Mouse (Mus musculus) embryonic facial prominence, embryonic 15.5 days (tissue): ENCODE measurements around the gene Ppfia2. TPM values are rescaled to one million over a fixed set of nuclear protein-coding genes. Genes with fewer than 3 reads are reported as not detected.

ENCODE experiments used
- ATAC-seq: fragments of 200-750 bp; cut with Nextera tagmentation; 2 replicates; pipeline ENCODE4 v1.8.0; 2017; ENCODE audit warnings: low read depth, moderate TSS enrichment; ENCODE audit not compliant: insufficient number of reproducible peaks, low FRiP score, low TSS enrichment
- H3K27ac ChIP-seq: fragments of 300-500 bp; sonication (generic); replicated peaks from 2 replicates; pipeline ENCODE4 v1.5.1; 2015; ENCODE audit warnings: mild to moderate bottlenecking, inconsistent platforms
- H3K27me3 ChIP-seq: fragments of 300-500 bp; sonication (generic); 2 replicates; pipeline ENCODE4 v1.6.1; 2015; ENCODE audit warnings: inconsistent platforms
- H3K36me3 ChIP-seq: fragments of 300-500 bp; sonication (generic); 2 replicates; pipeline ENCODE4 v1.6.1; 2015; ENCODE audit warnings: mild to moderate bottlenecking, inconsistent platforms
- H3K4me1 ChIP-seq: fragments of 300-500 bp; sonication (generic); 2 replicates; pipeline ENCODE4 v1.6.1; 2015; ENCODE audit warnings: inconsistent platforms
- H3K4me2 ChIP-seq: fragments of 300-500 bp; sonication (generic); replicated peaks from 2 replicates; pipeline ENCODE4 v1.6.1; 2015; ENCODE audit warnings: mild to moderate bottlenecking, inconsistent platforms
- H3K4me3 ChIP-seq: fragments of 300-500 bp; sonication (generic); replicated peaks from 2 replicates; pipeline ENCODE4 v1.5.1; 2015; ENCODE audit warnings: mild to moderate bottlenecking, inconsistent platforms
- H3K9ac ChIP-seq: fragments of 300-500 bp; sonication (generic); 2 replicates; pipeline ENCODE4 v1.6.1; 2015; ENCODE audit warnings: inconsistent platforms
- H3K9me3 ChIP-seq: fragments of 300-500 bp; sonication (generic); replicated peaks from 2 replicates; pipeline ENCODE4 v1.6.1; 2016; ENCODE audit warnings: inconsistent platforms
- WGBS: fragments of 180-500 bp; shearing (Covaris S2); methylation state at CpG from one replicate; pipeline ENCODE4 v1.1.7; 2015; 5-methylcytosine and 5-hydroxymethylcytosine counted together
- polyA plus RNA-seq: library from polyadenylated mRNA; unstranded; fragments of >200 nt; fragmentation: Nextera tagmentation; extraction: Ambion mirVana; gene quantifications from 2 replicates; pipeline ENCODE4 v1.2.1, GENCODE M21; 2015

The Ppfia2 gene
- 1.4 TPM in 2 replicates for polyA plus RNA-seq

DNA sequence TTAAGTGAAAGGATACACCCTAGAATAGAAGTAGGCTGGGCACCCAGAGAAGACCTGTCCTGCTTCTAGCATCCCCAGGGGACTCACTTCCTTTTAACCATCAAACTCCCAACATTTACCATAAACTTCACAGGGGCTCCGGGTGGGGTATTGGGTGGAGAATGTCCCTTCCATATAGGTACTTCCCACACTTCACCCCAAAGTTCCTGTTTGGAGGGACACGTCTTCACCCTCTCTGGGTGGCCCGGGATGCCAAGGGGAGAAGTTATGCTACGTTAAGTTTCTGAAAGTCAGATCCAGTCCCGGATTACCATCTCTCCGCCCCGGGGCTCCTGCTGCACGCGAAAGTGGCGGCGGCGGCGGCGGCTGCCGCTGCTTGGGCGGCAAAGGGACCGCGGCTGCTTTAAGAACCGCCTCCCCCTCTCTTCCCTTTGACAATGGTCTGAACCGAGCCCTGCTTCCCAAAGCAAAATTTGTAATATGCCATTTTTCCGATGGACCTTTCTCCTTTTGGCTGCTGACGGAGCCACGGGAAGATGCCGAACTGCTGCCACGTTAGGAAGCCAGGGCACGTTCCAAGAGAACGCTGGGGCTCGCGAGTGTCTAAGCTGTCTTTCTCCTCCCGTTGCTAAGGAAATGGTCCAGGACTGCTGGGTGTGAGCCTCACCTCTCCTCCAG, at the start of gene Ppfia2:
TSS of gene Ppfia2 (plus strand) at position 485 of the 678 bp plus-strand sequence.
- peak within 1 kb of the TSS; percentile 52 for H3K4me3 ChIP-seq
- peaks cover 17% of the 10 kb centered on the region for H3K27me3 ChIP-seq
- H3K9ac ChIP-seq, result peak within 1 kb of the TSS; percentile 26
- no peaks in the 10 kb centered on the region for H3K36me3 ChIP-seq
- H3K27ac ChIP-seq, result no peak within 1 kb of the TSS
- H3K9me3 ChIP-seq, result no peaks in the 10 kb centered on the region
- ATAC-seq, result no peak; the same call in 1 of the 2 replicates
- H3K4me2 ChIP-seq, result peak within 1 kb of the TSS; percentile 77
- under 1% methylated on average over 30 of the region's 30 CpGs for WGBS
- peaks cover 11% of the 10 kb centered on the region; the same call in 1 of the 2 replicates for H3K4me1 ChIP-seq

DNA sequence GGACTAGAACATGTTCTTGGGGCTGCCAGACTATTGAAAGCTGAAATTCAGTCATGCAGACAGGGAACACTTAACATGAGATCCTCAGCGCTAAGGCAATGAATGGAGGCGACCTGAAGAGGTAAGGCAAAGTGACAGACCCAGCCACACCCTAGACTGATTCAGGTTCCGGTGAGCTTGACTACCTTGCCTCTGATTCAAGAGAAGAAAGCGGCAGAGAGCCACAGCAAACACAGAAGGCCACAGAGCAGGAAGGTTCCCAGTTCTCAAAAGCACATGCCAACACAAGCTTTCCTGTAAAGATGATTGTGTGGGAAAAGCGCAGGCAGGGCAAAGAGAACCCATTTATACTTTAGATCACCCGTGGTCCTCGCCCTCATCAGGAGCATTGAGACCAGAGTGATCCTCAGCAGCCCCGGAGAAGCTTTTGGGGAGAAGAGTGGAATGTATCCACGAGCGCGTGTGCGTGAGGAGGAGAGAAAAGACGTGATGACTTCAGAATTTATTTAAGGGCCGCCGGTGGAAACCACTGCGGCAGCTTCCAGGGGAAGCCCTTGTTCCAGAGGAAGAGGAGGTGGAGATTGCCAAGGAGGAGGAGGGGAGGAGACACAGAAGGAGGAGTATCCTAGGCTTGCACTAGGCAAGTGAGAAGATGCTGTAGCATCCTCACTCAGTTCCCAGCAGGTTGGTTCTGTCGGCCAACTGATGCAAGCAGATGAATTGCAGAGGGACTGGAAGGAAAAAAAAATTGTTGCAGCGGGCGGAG, 1.0 kb upstream of the Ppfia2 start:
- Histone ChIP-seq H3K4me2 (peak overlapping the region; percentile 77), H3K36me3 (no peaks in the 10 kb centered on the region), H3K4me3 (peak overlapping the region; percentile 52), H3K9me3 (no peaks in the 10 kb centered on the region), H3K27ac (no peak overlapping the region), H3K4me1 (peaks cover 11% of the 10 kb centered on the region; the same call in 1 of the 2 replicates), H3K27me3 (peaks cover 17% of the 10 kb centered on the region), H3K9ac (no peak overlapping the region)
- ATAC-seq, result peak; percentile 73
- 3% methylated on average over 19 of the region's 19 CpGs for WGBS

DNA sequence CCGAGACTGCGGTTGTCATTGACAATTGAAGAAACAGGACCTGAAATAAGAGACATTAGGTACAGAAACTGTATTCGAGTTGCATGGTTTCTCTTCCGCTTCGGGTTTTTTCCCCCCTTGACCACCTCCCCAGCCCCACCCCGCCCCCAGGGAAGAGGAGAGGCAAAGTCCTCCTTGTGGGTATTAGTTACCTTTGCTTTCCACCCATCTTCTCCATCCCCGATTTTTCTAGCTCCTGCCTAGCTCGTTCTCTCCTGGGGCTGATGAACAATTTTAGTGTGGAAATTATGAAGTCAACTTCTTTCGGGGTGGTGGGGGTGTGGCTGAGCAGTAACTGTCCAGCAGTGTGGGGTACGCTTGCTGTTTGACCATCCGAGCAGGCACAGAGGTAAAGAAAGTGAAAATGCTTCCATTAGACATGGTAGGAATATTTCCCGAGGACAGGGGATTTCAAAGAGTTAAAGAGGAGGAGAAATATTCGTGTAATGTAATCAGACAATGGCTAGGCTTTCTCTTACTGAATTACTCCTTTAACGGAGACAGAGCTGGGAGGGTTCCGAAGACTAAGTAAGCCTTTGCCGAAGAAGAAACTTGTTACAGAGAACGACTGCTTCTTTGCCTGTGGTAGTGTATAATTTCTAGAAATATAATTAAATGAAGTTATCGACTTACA, 530 bp downstream of the Ppfia2 start:
- WGBS, result 5% methylated on average over 18 of the region's 18 CpGs
- Histone ChIP-seq H3K36me3 (no peaks in the 10 kb centered on the region), H3K4me2 (peak overlapping the region; percentile 77), H3K9ac (no peak overlapping the region), H3K9me3 (no peaks in the 10 kb centered on the region), H3K4me3 (peak overlapping the region; percentile 52), H3K27me3 (peaks cover 17% of the 10 kb centered on the region), H3K27ac (no peak overlapping the region), H3K4me1 (peaks cover 11% of the 10 kb centered on the region; the same call in 1 of the 2 replicates)
- no peak for ATAC-seq

GRCm38 (mm10) chr10:106509281-106510165, 39.4 kb downstream of the Ppfia2 start:
- H3K4me2 ChIP-seq, result no peak overlapping the region
- no peaks in the 10 kb centered on the region for H3K4me1 ChIP-seq
- H3K9me3 ChIP-seq, result no peaks in the 10 kb centered on the region
- no peak overlapping the region for H3K4me3 ChIP-seq
- no peaks in the 10 kb centered on the region for H3K36me3 ChIP-seq
- no peaks in the 10 kb centered on the region for H3K27me3 ChIP-seq
- H3K9ac ChIP-seq, result no peak overlapping the region
- no peak overlapping the region for H3K27ac ChIP-seq
- 65% methylated on average over 6 of the region's 6 CpGs for WGBS
- ATAC-seq, result no peak

DNA sequence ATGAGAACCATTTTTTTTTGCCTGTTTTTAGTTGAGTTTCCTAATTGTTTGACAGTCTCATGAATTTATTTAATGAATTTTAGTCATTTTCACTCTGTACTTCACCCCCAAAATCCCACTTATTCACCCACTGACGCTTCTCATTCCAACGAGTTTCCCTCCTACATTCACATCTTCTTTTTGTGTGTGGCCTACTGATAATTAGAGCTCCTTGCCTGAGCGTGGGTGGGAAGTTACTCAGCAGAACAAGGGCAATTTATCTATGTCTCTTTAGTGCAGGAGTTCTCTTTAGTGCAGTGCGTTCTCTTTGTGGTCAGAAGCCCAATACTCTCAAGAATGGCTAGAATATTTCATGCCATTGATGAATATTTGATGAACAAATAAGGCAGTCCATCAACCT, 95.9 kb downstream of the Ppfia2 start:
- H3K9ac ChIP-seq, result no peak overlapping the region
- no peaks in the 10 kb centered on the region for H3K4me1 ChIP-seq
- no peak overlapping the region for H3K4me3 ChIP-seq
- no peak overlapping the region for H3K4me2 ChIP-seq
- no peaks in the 10 kb centered on the region for H3K36me3 ChIP-seq
- 70% methylated on average over 4 of the region's 4 CpGs for WGBS
- ATAC-seq, result no peak
- no peaks in the 10 kb centered on the region for H3K9me3 ChIP-seq
- H3K27me3 ChIP-seq, result no peaks in the 10 kb centered on the region
- no peak overlapping the region for H3K27ac ChIP-seq

DNA sequence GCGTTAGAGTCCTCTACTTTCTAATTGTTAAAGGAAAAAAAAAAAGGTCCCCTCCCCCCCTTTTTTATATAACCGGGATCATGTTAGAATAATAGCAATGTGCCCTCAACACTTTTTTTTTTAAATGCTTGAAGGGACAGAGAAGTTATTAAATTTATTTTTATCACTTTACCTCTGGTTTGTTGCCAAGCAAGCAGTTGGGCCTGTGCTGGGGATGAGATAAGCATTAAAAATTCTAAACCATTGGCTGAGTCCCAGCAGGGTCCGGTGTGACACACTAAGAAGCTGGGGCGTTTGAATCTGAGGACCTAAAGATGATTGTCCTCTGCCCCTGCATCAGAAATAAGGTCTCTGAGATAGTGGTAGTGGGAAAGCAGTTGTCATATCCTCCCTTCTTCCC, 114.9 kb downstream of the Ppfia2 start:
- no peak overlapping the region for H3K9ac ChIP-seq
- H3K4me1 ChIP-seq, result no peaks in the 10 kb centered on the region
- no peak for ATAC-seq
- H3K27me3 ChIP-seq, result no peaks in the 10 kb centered on the region
- H3K4me3 ChIP-seq, result no peak overlapping the region
- H3K36me3 ChIP-seq, result no peaks in the 10 kb centered on the region
- no peaks in the 10 kb centered on the region for H3K9me3 ChIP-seq
- no peak overlapping the region for H3K27ac ChIP-seq
- 76% methylated on average over 4 of the region's 4 CpGs for WGBS
- no peak overlapping the region for H3K4me2 ChIP-seq

DNA sequence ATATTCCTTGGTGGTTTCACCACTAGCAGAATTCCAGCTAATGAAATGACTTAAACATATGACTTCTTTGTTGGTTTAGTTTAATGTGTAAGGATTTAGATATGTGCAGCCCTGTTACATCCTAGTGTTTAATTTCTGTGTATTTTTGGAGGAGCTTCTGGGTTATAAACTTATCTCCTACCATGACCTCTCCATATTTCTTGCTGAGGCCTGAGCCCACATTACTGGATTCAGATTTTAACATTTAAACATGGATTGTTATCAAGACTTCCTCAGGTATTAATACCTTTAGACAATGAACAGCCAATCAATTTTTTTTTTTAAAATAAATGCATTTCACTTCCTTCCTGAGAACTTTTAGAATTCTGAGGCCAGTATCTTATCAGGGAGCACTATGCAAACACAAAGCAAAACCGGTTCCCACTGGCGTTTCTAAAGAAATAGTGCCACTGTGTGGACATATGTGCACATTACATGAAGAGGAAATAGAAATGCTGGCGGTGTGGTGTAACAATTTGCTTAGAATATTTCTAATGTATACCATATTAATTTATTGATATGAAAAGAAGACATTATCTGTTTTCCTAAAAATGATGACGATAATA, 115.4 kb downstream of the Ppfia2 start:
- Histone ChIP-seq H3K4me2 (no peak overlapping the region), H3K27me3 (no peaks in the 10 kb centered on the region), H3K9ac (no peak overlapping the region), H3K4me1 (no peaks in the 10 kb centered on the region), H3K4me3 (no peak overlapping the region), H3K9me3 (no peaks in the 10 kb centered on the region), H3K36me3 (no peaks in the 10 kb centered on the region), H3K27ac (no peak overlapping the region)
- WGBS, result 3% methylated on average over 4 of the region's 4 CpGs
- no peak for ATAC-seq

GRCm38 (mm10) chr10:106587817-106588216, 117.7 kb downstream of the Ppfia2 start:
- no peak overlapping the region for H3K4me2 ChIP-seq
- no peaks in the 10 kb centered on the region for H3K9me3 ChIP-seq
- no peak overlapping the region for H3K9ac ChIP-seq
- H3K27me3 ChIP-seq, result no peaks in the 10 kb centered on the region
- no peak overlapping the region for H3K4me3 ChIP-seq
- no peaks in the 10 kb centered on the region for H3K36me3 ChIP-seq
- no peak overlapping the region for H3K27ac ChIP-seq
- WGBS, result 71% methylated on average over 5 of the region's 5 CpGs
- H3K4me1 ChIP-seq, result no peaks in the 10 kb centered on the region
- no peak for ATAC-seq

GRCm38 (mm10) chr10:106590944-106591343, 120.8 kb downstream of the Ppfia2 start:
- Histone ChIP-seq H3K9me3 (no peaks in the 10 kb centered on the region), H3K4me1 (no peaks in the 10 kb centered on the region), H3K27me3 (no peaks in the 10 kb centered on the region), H3K4me2 (no peak overlapping the region), H3K36me3 (no peaks in the 10 kb centered on the region), H3K9ac (no peak overlapping the region), H3K4me3 (no peak overlapping the region), H3K27ac (no peak overlapping the region)
- 65% methylated on average over 1 of the region's 1 CpGs for WGBS
- ATAC-seq, result no peak

DNA sequence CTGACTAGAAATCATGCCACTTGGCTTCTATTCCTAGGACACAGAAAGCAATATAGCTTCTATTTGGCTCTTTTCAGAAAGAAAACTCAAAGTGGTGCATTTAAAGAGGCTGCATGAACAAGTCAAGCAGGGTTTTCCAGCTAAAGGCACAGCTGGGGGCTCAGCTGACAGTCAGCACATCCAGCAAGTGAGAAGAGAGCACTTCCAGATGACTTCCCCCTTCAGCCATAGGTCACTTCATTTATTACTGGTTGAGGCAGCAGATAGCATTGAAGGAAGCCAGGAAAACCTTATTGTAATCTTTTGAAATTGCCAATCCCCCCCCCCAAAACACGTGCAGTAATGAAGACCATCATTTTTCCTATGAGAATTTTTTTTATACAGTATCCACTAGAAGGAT, 126.8 kb downstream of the Ppfia2 start:
- H3K36me3 ChIP-seq, result no peaks in the 10 kb centered on the region
- ATAC-seq, result no peak
- WGBS, result 43% methylated on average over 1 of the region's 1 CpGs
- no peak overlapping the region for H3K4me3 ChIP-seq
- H3K27me3 ChIP-seq, result no peaks in the 10 kb centered on the region
- no peaks in the 10 kb centered on the region for H3K9me3 ChIP-seq
- no peak overlapping the region for H3K9ac ChIP-seq
- no peak overlapping the region for H3K4me2 ChIP-seq
- H3K4me1 ChIP-seq, result no peaks in the 10 kb centered on the region
- H3K27ac ChIP-seq, result no peak overlapping the region
